Mouse (Mus musculus) hindbrain, embryonic 10.5 days (tissue): ENCODE results near the gene Ppp4r2. TPM values are rescaled to one million over a fixed set of nuclear protein-coding genes. Genes with fewer than 3 reads are reported as not detected.
A peak's percentile ranks its signal among the peaks of the same experiment; 100 is the strongest.
"Not testable (repeated sequence)": the region's sequence is repeated elsewhere in the genome, so short reads cannot be mapped to it uniquely, and the experiment has no call there.

Experiments
- DNase-seq: peaks from one replicate; pipeline ENCODE4 v3.0.0-alpha.2; 2017; ENCODE audit warnings: low spot score
- H3K27ac ChIP-seq: fragments of 300-500 bp; sonication (generic); 2 replicates; pipeline ENCODE4 v1.5.1; 2016; ENCODE audit warnings: mild to moderate bottlenecking, moderate library complexity
- H3K27me3 ChIP-seq: fragments of 300-500 bp; sonication (generic); 2 replicates; pipeline ENCODE4 v1.6.1; 2016; ENCODE audit warnings: mild to moderate bottlenecking; ENCODE audit not compliant: poor library complexity, insufficient read depth, severe bottlenecking
- H3K36me3 ChIP-seq: fragments of 300-500 bp; sonication (generic); 2 replicates; pipeline ENCODE4 v1.6.1; 2016; ENCODE audit warnings: mild to moderate bottlenecking, moderate library complexity
- H3K4me1 ChIP-seq: fragments of 300-500 bp; sonication (generic); replicated peaks from 2 replicates; pipeline ENCODE4 v1.6.1; 2016; ENCODE audit warnings: mild to moderate bottlenecking
- H3K4me3 ChIP-seq: fragments of 300-500 bp; sonication (generic); 2 replicates; pipeline ENCODE4 v1.5.1; 2016; ENCODE audit warnings: mild to moderate bottlenecking, moderate library complexity
- H3K9me3 ChIP-seq: fragments of 300-500 bp; sonication (generic); 2 replicates; pipeline ENCODE4 v1.6.1; 2016; ENCODE audit warnings: mild to moderate bottlenecking, moderate library complexity
- WGBS: fragments of 180-500 bp; shearing (Covaris S2); methylation state at CpG from one replicate; pipeline ENCODE4 v1.1.7; 2016; 5-methylcytosine and 5-hydroxymethylcytosine counted together
- polyA plus RNA-seq: library from polyadenylated mRNA; unstranded; fragments of >200 nt; fragmentation: Nextera tagmentation; extraction: Ambion mirVana; gene quantifications from 2 replicates; pipeline ENCODE4 v1.2.1, GENCODE M21; 2016

Ppp4r2 gene
- polyA plus RNA-seq, 1 experiment from 2014 or later: 17.3 TPM

DNA sequence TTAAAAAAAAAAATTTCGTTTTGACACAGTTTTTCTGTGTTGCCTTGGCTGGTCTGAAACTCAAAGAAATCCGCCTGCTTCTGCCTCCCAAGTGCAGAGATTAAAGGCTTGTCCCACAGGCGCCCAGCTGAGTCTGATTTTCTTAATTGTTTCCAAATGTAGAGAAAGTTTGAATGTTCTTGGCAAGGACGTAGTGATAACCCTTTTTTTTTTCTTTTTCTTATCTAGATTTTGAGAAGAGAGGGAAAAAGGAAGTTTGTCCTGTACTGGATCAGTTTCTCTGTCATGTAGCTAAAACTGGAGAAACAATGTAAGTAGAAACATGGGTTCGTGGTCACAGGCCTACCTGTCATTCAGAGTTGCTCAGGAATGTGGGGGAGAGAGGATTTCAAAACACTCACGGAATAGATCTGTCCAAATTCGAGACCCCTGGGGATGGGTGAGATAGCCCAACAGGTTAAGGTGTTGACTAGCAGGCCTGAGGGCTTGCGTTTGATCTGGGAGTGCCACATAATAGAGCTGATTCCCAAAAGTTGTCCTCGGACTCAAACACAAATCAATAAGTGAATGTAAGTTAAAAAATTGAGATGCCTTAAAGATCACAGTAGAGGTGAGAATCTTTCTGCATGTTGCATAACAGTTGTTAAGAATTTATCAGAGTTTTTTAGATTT lies 1.2 kb downstream of the Ppp4r2 start:
- Histone ChIP-seq H3K27ac (peak overlapping the region; percentile 98), H3K27me3 (no peaks in the 10 kb centered on the region), H3K9me3 (no peaks in the 10 kb centered on the region), H3K4me3 (peak overlapping the region; percentile 91), H3K4me1 (peaks cover 21% of the 10 kb centered on the region), H3K36me3 (peaks cover 50% of the 10 kb centered on the region)
- 40% methylated on average over 9 of the region's 9 CpGs for WGBS
- no peak for DNase-seq

DNA sequence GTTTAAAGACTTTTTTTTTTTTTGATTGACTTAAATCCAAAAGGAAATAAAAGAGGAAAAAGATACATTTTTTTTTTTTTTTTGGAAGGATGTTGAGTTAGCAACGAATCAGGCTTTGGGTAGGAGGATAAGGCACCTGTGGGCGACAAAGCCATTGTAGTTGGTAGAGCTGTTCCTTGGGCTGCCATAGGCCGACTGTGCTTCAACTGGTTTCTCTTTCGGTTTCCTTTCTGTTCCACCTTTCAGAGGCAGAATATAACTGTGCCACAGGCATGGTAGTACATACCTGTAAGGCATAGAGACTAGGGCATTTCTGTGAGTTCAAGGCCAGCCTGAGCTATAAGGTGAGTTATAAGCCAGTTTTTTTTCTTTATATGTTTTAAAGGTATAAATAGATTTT lies 11.6 kb downstream of the Ppp4r2 start:
- no peaks in the 10 kb centered on the region for H3K27me3 ChIP-seq

GRCm38 (mm10) chr6:100847264-100847663 lies 13.8 kb downstream of the Ppp4r2 start:
- Histone ChIP-seq H3K36me3 (peaks cover 77% of the 10 kb centered on the region), H3K27ac (no peak overlapping the region), H3K27me3 (no peaks in the 10 kb centered on the region), H3K4me1 (no peaks in the 10 kb centered on the region), H3K4me3 (no peak overlapping the region), H3K9me3 (no peaks in the 10 kb centered on the region)
- no peak for DNase-seq
- 89% methylated on average over 5 of the region's 5 CpGs for WGBS

More for the DNA sequence above, 11.6 kb downstream of the Ppp4r2 start:
- 0 out of 2 replicates have a peak, but pooled peaks cover 3% of the 10 kb centered on the region for H3K9me3 ChIP-seq
- no peak for DNase-seq
- 94% methylated on average over 4 of the region's 4 CpGs for WGBS
- no peak overlapping the region for H3K27ac ChIP-seq
- H3K36me3 ChIP-seq: peaks cover 77% of the 10 kb centered on the region
- no peaks in the 10 kb centered on the region for H3K4me1 ChIP-seq
- no peak overlapping the region for H3K4me3 ChIP-seq

DNA sequence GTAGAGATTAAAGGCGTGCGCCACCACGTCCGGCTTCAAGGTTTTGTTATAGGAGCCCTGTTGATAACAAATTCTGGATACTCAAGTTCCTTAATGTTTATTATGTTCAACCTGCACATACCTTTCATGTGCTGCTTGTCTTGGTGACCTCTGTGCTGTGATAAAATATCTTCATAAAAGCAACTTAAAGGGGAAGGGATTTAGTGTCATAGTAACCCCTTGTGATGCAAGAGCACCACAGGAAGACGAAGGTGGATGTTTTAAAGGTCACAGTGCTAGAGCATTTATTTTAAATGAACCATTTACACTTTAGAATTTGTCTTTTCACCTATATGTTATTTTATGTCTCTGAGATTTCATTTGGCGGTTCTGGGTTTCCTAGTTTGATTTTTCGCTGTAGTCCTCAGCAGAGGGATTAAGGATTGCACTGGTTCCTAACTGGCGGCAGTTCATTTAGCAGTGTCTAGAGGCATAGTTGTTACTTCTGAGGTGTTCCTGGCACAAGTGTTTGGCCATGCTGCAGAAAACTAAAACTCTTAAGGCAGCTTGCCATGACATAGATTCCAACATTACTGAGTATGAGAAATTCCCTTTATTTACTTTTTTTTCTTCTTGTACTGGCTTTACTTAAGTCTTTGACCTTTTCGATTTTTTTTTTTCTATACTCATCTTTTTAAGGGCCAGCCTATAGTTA lies 15.4 kb downstream of the Ppp4r2 start:
- H3K4me1 ChIP-seq: no peaks in the 10 kb centered on the region
- 92% methylated on average over 9 of the region's 9 CpGs for WGBS
- no peak overlapping the region for H3K27ac ChIP-seq
- H3K9me3 ChIP-seq: no peaks in the 10 kb centered on the region
- no peak overlapping the region for H3K4me3 ChIP-seq
- no peak for DNase-seq
- peaks cover 75% of the 10 kb centered on the region for H3K36me3 ChIP-seq
- H3K27me3 ChIP-seq: no peaks in the 10 kb centered on the region

DNA sequence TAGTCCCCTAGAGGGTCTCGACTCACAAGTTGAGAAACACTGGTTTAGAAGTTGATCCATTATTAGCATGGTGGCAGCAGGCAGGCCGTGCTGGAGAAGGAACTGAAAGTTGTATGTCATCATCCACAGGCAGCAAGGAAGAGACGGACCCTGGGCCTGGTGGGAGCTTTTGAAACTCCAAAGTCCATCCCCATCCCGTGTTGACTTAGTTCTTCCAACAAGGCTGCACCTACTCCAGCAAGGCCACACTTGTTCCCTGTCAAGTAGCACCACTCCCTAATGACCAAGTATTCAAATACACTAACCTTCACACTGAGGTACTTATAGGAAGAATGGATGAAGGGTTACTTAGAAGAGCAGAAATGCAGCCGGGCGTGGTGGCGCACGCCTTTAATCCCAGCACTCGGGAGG lies 17.3 kb downstream of the Ppp4r2 start:
- H3K27ac ChIP-seq: no peak overlapping the region
- H3K27me3 ChIP-seq: no peaks in the 10 kb centered on the region
- H3K4me3 ChIP-seq: no peak overlapping the region
- peaks cover 73% of the 10 kb centered on the region for H3K36me3 ChIP-seq
- H3K4me1 ChIP-seq: no peaks in the 10 kb centered on the region
- 90% methylated on average over 9 of the region's 9 CpGs for WGBS
- no peaks in the 10 kb centered on the region for H3K9me3 ChIP-seq
- no peak for DNase-seq

- Histone ChIP-seq H3K27me3 (no peaks in the 10 kb centered on the region), H3K4me3 (no peak overlapping the region), H3K9me3 (no peaks in the 10 kb centered on the region), H3K36me3 (peaks cover 73% of the 10 kb centered on the region), H3K4me1 (no peaks in the 10 kb centered on the region), H3K27ac (no peak overlapping the region)
- no peak for DNase-seq
- 95% methylated on average over 5 of the region's 5 CpGs for WGBS
Observed at GRCm38 (mm10) chr6:100851083-100851482, 17.7 kb downstream of the Ppp4r2 start.

DNA sequence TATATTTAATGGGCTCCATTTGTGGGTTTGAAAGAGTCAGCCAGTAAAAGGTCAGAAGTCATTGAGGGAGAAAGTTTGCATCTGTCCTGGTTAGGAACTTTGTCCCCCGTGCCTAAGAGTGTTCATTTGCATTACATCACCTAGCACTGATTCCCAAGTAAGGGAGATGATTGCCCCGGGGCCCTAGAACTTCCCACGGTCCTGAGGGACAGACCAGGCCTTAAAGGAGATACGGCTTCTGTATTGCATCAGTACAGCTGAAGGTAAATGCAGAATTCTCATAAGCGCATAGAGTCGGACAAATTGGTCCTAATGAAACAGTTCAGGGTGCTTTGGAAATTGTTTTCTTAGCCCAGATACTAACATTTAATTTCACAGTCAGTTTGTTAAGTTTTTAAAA lies 31.9 kb downstream of the Ppp4r2 start:
- DNase-seq: no peak
- no peak overlapping the region for H3K27ac ChIP-seq
- H3K4me1 ChIP-seq: no peaks in the 10 kb centered on the region
- peaks cover 73% of the 10 kb centered on the region for H3K36me3 ChIP-seq
- 92% methylated on average over 6 of the region's 6 CpGs for WGBS
- no peak overlapping the region for H3K4me3 ChIP-seq
- no peaks in the 10 kb centered on the region for H3K27me3 ChIP-seq
- H3K9me3 ChIP-seq: no peaks in the 10 kb centered on the region

GRCm38 (mm10) chr6:100865788-100866187 lies 32.4 kb downstream of the Ppp4r2 start:
- not testable (repeated sequence) for H3K4me1 ChIP-seq, H3K27ac ChIP-seq, DNase-seq, H3K27me3 ChIP-seq, H3K4me3 ChIP-seq, H3K9me3 ChIP-seq
- peaks cover 68% of the 10 kb centered on the region for H3K36me3 ChIP-seq
- 77% methylated on average over 5 of the region's 5 CpGs for WGBS

DNA sequence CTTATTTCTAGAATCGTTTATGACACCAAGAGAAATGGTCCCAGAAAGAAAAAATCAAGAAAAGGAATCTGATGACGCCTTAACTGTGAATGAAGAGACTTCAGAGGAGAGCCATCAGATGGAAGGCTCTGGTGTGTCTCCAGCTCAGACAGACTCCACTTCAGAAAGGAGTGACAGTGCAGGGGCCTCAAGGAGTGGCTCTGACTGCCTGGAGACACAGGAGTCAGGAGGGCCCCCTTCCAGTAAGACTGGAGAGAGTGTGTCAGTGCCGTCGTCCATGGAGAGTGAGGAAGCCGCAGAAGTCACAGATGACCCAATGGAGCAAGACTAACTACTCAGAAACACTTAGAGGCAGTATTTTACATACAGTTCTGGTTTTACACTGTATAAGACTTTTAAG lies 32.8 kb downstream of the Ppp4r2 start:
- not testable (repeated sequence) for H3K4me3 ChIP-seq, H3K4me1 ChIP-seq, H3K27ac ChIP-seq, H3K27me3 ChIP-seq, DNase-seq, H3K9me3 ChIP-seq
- WGBS: 86% methylated on average over 5 of the region's 5 CpGs
- peaks cover 64% of the 10 kb centered on the region for H3K36me3 ChIP-seq

GRCm38 (mm10) chr6:100868863-100869262 lies 35.4 kb downstream of the Ppp4r2 start:
- no peaks in the 10 kb centered on the region for H3K9me3 ChIP-seq
- no peak for DNase-seq
- WGBS: 57% methylated on average over 5 of the region's 5 CpGs
- H3K36me3 ChIP-seq: peaks cover 39% of the 10 kb centered on the region
- H3K27ac ChIP-seq: no peak overlapping the region
- no peaks in the 10 kb centered on the region for H3K4me1 ChIP-seq
- no peaks in the 10 kb centered on the region for H3K27me3 ChIP-seq
- no peak overlapping the region for H3K4me3 ChIP-seq

GRCm38 (mm10) chr6:100869909-100870308 lies 36.5 kb downstream of the Ppp4r2 start:
- peaks cover 29% of the 10 kb centered on the region for H3K36me3 ChIP-seq
- H3K27ac ChIP-seq: no peak overlapping the region
- DNase-seq: no peak
- no peaks in the 10 kb centered on the region for H3K4me1 ChIP-seq
- no peaks in the 10 kb centered on the region for H3K9me3 ChIP-seq
- no peaks in the 10 kb centered on the region for H3K27me3 ChIP-seq
- no peak overlapping the region for H3K4me3 ChIP-seq
- 89% methylated on average over 9 of the region's 9 CpGs for WGBS

DNA sequence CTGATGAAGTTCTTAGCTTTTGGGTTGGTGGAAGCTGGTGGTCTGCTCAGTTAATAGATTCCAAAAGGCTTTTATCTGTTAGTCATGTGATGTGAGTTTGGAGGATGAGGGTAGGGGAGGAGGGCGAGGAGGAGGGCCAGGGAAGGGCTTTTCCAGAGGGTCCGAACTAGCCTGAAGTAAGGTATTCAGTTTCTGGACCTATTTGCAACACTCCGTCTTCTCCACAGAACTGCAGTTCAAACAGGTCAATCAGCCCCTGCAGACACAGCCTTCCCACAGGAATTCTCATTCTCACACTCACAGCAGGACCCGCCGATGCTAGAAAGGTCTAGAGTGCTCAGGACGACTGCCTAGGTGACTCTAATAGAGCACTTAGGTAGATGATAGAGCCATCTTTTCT lies 39.8 kb downstream of the Ppp4r2 start:
- no peak for DNase-seq
- 69% methylated on average over 6 of the region's 6 CpGs for WGBS
- no peak overlapping the region for H3K4me3 ChIP-seq

GRCm38 (mm10) chr6:100875862-100876623 lies 42.6 kb downstream of the Ppp4r2 start:
- H3K27me3 ChIP-seq: peaks cover 17% of the 10 kb centered on the region
- no peaks in the 10 kb centered on the region for H3K4me1 ChIP-seq
- no peaks in the 10 kb centered on the region for H3K36me3 ChIP-seq
- no peak overlapping the region for H3K27ac ChIP-seq
- peak; percentile 60 for DNase-seq
- H3K4me3 ChIP-seq: no peak overlapping the region
- peaks cover 5% of the 10 kb centered on the region; the same call in 1 of the 2 replicates for H3K9me3 ChIP-seq
- WGBS: 68% methylated on average over 20 of the region's 20 CpGs

More for the DNA sequence above, 39.8 kb downstream of the Ppp4r2 start:
- Histone ChIP-seq H3K27ac (no peak overlapping the region), H3K27me3 (no peaks in the 10 kb centered on the region), H3K36me3 (peaks cover 8% of the 10 kb centered on the region), H3K4me1 (no peaks in the 10 kb centered on the region), H3K9me3 (peaks cover 5% of the 10 kb centered on the region; the same call in 1 of the 2 replicates)
